Mouse (Mus musculus) midbrain, embryonic 12.5 days (tissue): ENCODE measurements around the gene Ccdc78. TPM values are rescaled to one million over a fixed set of nuclear protein-coding genes. Genes with fewer than 3 reads are reported as not detected.
A peak's percentile ranks its signal among the peaks of the same experiment; 100 is the strongest.

ENCODE experiments used
- ATAC-seq: fragments of 200-750 bp; cut with Nextera tagmentation; 2 replicates; pipeline ENCODE4 v1.8.0; 2017; ENCODE audit warnings: low read depth, moderate TSS enrichment, moderate library complexity; ENCODE audit not compliant: low FRiP score
- H3K27ac ChIP-seq: fragments of 300-500 bp; sonication (generic); replicated peaks from 2 replicates; pipeline ENCODE4 v1.5.1; 2016; ENCODE audit warnings: mild to moderate bottlenecking
- H3K27me3 ChIP-seq: fragments of 300-500 bp; sonication (generic); 2 replicates; pipeline ENCODE4 v1.6.1; 2016; ENCODE audit warnings: mild to moderate bottlenecking
- H3K36me3 ChIP-seq: fragments of 300-500 bp; sonication (generic); 2 replicates; pipeline ENCODE4 v1.6.1; 2016
- H3K4me1 ChIP-seq: fragments of 300-500 bp; sonication (generic); 2 replicates; pipeline ENCODE4 v1.6.1; 2016
- H3K4me2 ChIP-seq: fragments of 300-500 bp; sonication (generic); replicated peaks from 2 replicates; pipeline ENCODE4 v1.6.1; 2016; ENCODE audit warnings: mild to moderate bottlenecking, moderate library complexity
- H3K4me3 ChIP-seq: fragments of 300-500 bp; sonication (generic); 2 replicates; pipeline ENCODE4 v1.5.1; 2016; ENCODE audit warnings: mild to moderate bottlenecking
- H3K9ac ChIP-seq: fragments of 300-500 bp; sonication (generic); replicated peaks from 2 replicates; pipeline ENCODE4 v1.6.1; 2016; ENCODE audit warnings: mild to moderate bottlenecking, moderate library complexity
- H3K9me3 ChIP-seq: fragments of 300-500 bp; sonication (generic); 2 replicates; pipeline ENCODE4 v1.6.1; 2016; ENCODE audit warnings: mild to moderate bottlenecking
- WGBS: fragments of 180-500 bp; shearing (Covaris S2); methylation state at CpG from one replicate; pipeline ENCODE4 v1.1.7; 2016; 5-methylcytosine and 5-hydroxymethylcytosine counted together
- polyA plus RNA-seq: library from polyadenylated mRNA; unstranded; fragments of >200 nt; fragmentation: Nextera tagmentation; extraction: Ambion mirVana; gene quantifications from 2 replicates; pipeline ENCODE4 v1.2.1, GENCODE M21; 2016

Gene Ccdc78
- polyA plus RNA-seq, 1 experiment from 2014 or later, result 0.40 TPM

DNA sequence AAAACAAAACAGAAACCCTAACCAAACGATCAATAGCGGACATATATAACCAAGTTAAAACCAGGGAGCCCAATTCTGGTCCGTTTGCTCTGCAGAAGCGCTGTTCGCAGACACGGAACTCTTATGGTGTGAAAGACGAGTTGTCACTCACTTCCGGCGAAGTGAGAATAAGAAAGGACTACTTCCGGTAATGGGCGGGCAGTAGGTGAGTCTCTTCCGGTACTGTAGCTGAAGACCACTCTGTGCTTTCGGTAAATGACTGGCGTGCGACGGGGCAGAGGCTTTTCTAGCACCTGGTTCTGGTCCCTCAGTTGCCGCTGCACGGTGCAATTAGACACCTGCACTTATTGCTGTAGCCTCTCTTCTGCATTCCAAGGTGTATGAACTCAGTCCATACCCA, 37.1 kb downstream of the Ccdc78 start, which contains the start of gene Wdr24:
Gene Wdr24, plus strand, starts transcription at position 176 of the 400 bp plus-strand sequence.
- peaks cover 24% of the 10 kb centered on the region for H3K36me3 ChIP-seq
- peak within 1 kb of the TSS; percentile 43; the same call in 1 of the 2 replicates for H3K27ac ChIP-seq
- peak within 1 kb of the TSS; percentile 60 for H3K4me3 ChIP-seq
- peak within 1 kb of the TSS; percentile 95 for H3K4me2 ChIP-seq
- peaks cover 41% of the 10 kb centered on the region for H3K4me1 ChIP-seq
- ATAC-seq, result peak; percentile 57
- H3K27me3 ChIP-seq, result peaks cover 30% of the 10 kb centered on the region
- H3K9ac ChIP-seq, result peak within 1 kb of the TSS; percentile 75
- H3K9me3 ChIP-seq, result no peaks in the 10 kb centered on the region
- WGBS, result under 1% methylated on average over 18 of the region's 18 CpGs

DNA sequence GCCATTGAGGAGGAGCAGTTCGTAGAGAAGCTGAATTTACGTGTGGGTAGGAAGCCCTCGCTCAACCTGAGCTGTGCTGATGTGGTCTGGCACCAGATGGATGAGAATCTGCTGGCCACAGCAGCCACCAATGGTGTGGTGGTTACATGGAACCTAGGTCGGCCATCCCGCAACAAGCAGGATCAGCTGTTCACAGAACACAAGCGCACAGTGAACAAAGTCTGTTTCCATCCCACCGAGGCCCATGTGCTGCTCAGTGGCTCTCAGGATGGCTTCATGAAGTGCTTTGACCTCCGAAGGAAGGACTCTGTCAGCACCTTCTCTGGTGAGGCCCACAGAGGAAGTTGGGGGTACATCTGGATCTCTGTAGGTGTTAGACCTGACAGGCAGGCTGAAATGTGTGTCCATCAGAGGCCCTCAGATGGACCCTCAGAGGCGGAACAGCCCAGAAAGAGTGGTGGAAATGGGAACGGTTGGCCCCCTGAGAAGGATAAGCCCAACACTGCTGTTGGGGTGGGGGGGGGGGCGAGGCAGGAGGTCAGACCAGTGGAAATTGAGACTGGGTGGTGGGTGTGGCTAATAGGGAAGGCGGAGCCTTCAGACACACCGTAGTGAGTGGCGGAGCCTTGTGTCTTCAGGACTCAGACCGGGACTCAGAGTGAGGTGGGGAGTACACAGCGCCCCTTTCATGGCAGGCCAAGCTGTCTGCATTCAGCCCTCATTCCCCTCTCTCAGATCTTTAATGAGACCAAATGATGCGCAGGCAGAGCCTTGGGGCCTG, 38.2 kb downstream of the Ccdc78 start:
- no peak for ATAC-seq
- Histone ChIP-seq H3K9ac (peak overlapping the region; percentile 75; the same call in 1 of the 2 replicates), H3K4me2 (peak overlapping the region; percentile 95), H3K36me3 (peaks cover 24% of the 10 kb centered on the region), H3K4me1 (peaks cover 39% of the 10 kb centered on the region), H3K4me3 (peak overlapping the region; percentile 60), H3K27ac (no peak overlapping the region), H3K9me3 (no peaks in the 10 kb centered on the region), H3K27me3 (peaks cover 19% of the 10 kb centered on the region)
- WGBS, result 76% methylated on average over 17 of the region's 17 CpGs

DNA sequence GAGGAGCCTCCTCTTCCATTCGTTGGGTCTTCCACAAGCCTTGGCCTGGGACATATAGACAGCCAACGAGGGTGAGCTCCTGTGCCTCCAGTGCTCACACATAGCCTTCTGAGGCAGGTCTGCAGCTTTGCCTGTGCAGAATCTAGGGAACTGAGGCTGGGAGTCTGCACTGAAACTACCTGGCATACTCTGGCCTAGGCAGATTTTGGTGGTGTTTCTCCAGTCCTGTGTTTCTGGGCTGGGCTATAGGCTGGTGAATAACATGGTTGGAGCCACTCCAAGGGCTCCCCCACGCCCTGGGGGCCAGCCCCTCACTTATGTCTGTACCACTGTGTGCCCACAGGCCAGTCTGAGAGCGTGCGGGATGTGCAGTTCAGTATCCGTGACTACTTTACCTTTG, 38.9 kb downstream of the Ccdc78 start:
- peak overlapping the region; percentile 95; the same call in 1 of the 2 replicates for H3K4me2 ChIP-seq
- no peaks in the 10 kb centered on the region for H3K9me3 ChIP-seq
- H3K4me3 ChIP-seq, result no peak overlapping the region
- 89% methylated on average over 6 of the region's 6 CpGs for WGBS
- peak overlapping the region; percentile 33 for H3K9ac ChIP-seq
- H3K36me3 ChIP-seq, result peaks cover 32% of the 10 kb centered on the region
- H3K27me3 ChIP-seq, result peaks cover 11% of the 10 kb centered on the region
- no peak overlapping the region for H3K27ac ChIP-seq
- ATAC-seq, result no peak
- H3K4me1 ChIP-seq, result peaks cover 46% of the 10 kb centered on the region

- H3K9me3 ChIP-seq, result no peaks in the 10 kb centered on the region
- peaks cover 40% of the 10 kb centered on the region for H3K36me3 ChIP-seq
- peaks cover 53% of the 10 kb centered on the region for H3K4me1 ChIP-seq
- H3K27me3 ChIP-seq, result peaks cover 5% of the 10 kb centered on the region; the same call in 1 of the 2 replicates
- no peak overlapping the region for H3K4me2 ChIP-seq
- ATAC-seq, result no peak
- 96% methylated on average over 27 of the region's 27 CpGs for WGBS
- H3K4me3 ChIP-seq, result no peak overlapping the region
- no peak overlapping the region for H3K9ac ChIP-seq
- no peak overlapping the region for H3K27ac ChIP-seq
Measured at GRCm38 (mm10) chr17:25825984-25826570, 39.7 kb downstream of the Ccdc78 start.

- no peak for ATAC-seq
- peaks cover 63% of the 10 kb centered on the region for H3K4me1 ChIP-seq
- H3K9me3 ChIP-seq, result no peaks in the 10 kb centered on the region
- H3K27me3 ChIP-seq, result peaks cover 5% of the 10 kb centered on the region; the same call in 1 of the 2 replicates
- no peak overlapping the region for H3K4me3 ChIP-seq
- 96% methylated on average over 13 of the region's 13 CpGs for WGBS
- H3K36me3 ChIP-seq, result peaks cover 46% of the 10 kb centered on the region
- H3K4me2 ChIP-seq, result no peak overlapping the region
- no peak overlapping the region for H3K9ac ChIP-seq
- H3K27ac ChIP-seq, result no peak overlapping the region
Measured at GRCm38 (mm10) chr17:25827011-25827410, 40.6 kb downstream of the Ccdc78 start.

GRCm38 (mm10) chr17:25827546-25828222, 41.3 kb downstream of the Ccdc78 start:
- peak overlapping the region; percentile 84; the same call in 1 of the 2 replicates for H3K4me2 ChIP-seq
- no peak overlapping the region; the same call in 1 of the 2 replicates for H3K4me3 ChIP-seq
- H3K9ac ChIP-seq, result no peak overlapping the region

DNA sequence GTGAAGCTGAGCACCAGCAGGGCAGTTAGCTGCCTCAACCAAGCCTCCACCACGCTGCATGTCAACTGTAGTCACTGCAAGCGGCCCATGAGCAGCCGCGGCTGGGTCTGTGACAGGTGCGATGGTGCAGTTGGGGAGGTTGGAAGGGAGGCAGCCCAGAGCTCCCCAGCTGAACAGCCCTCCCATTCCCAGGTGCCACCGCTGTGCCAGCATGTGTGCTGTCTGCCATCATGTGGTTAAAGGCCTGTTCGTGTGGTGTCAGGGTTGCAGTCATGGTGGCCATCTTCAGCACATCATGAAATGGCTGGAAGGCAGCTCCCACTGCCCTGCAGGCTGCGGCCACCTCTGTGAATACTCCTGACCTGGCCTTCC, 41.8 kb downstream of the Ccdc78 start:
- Histone ChIP-seq H3K4me1 (peaks cover 60% of the 10 kb centered on the region), H3K9me3 (no peaks in the 10 kb centered on the region), H3K4me3 (peak overlapping the region; percentile 67), H3K27ac (peak overlapping the region; percentile 91), H3K4me2 (peak overlapping the region; percentile 84), H3K36me3 (peaks cover 46% of the 10 kb centered on the region), H3K27me3 (no peaks in the 10 kb centered on the region), H3K9ac (peak overlapping the region; percentile 84; the same call in 1 of the 2 replicates)
- WGBS, result 83% methylated on average over 8 of the region's 8 CpGs
- no peak for ATAC-seq

More at GRCm38 (mm10) chr17:25827546-25828222, 41.3 kb downstream of the Ccdc78 start:
- H3K9me3 ChIP-seq, result no peaks in the 10 kb centered on the region
- ATAC-seq, result no peak
- peak overlapping the region; percentile 91; the same call in 1 of the 2 replicates for H3K27ac ChIP-seq
- peaks cover 63% of the 10 kb centered on the region for H3K4me1 ChIP-seq
- 93% methylated on average over 22 of the region's 22 CpGs for WGBS
- peaks cover 46% of the 10 kb centered on the region for H3K36me3 ChIP-seq
- H3K27me3 ChIP-seq, result peaks cover under 1% of the 10 kb centered on the region; the same call in 1 of the 2 replicates

DNA sequence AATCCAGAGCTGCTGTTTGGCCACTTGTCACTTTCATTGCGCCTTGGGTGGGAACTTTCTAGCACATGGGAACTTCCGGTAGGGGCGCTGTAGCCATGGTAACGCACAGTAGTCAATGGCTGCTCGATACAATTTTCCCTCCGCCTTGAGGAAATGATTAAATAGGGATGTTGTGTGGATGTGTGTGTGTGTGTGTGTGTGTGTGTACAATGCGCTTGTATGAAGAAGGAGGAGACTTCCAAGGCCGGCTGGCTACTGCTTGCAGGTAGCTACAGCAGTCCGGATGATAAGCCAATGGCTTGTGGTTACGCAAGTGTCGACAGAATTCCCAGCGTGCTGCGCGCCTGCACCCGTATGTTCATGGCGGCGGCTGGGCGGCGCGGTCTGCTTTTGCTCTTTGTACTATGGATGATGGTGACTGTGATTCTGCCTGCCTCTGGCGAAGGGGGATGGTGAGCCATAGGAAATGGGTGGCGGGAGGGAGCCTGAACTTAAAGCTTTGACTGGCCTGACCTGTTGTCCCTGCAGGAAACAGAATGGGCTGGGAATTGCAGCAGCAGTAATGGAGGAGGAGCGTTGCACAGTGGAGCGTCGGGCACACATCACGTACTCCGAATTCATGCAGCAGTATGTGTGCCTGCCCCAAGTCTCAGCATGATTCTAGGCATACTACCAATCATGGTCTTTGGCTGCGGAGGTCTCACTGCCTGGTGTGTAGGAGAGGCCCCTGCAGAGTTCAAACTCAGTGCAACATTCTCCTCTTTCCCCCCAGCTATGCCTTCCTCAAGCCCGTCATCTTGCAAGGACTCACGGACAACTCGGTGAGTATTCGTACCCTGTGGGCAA, 42.6 kb downstream of the Ccdc78 start, which contains the start of gene Jmjd8:
Gene Jmjd8, plus strand, starts transcription at position 156 of the 846 bp plus-strand sequence.
- Histone ChIP-seq H3K4me1 (peaks cover 63% of the 10 kb centered on the region), H3K36me3 (peaks cover 46% of the 10 kb centered on the region), H3K9ac (peak within 1 kb of the TSS; percentile 84), H3K4me3 (peak within 1 kb of the TSS; percentile 67), H3K4me2 (peak within 1 kb of the TSS; percentile 84), H3K27me3 (no peaks in the 10 kb centered on the region), H3K27ac (peak within 1 kb of the TSS; percentile 91), H3K9me3 (no peaks in the 10 kb centered on the region)
- WGBS, result under 1% methylated on average over 32 of the region's 32 CpGs
- peak; percentile 42 for ATAC-seq

DNA sequence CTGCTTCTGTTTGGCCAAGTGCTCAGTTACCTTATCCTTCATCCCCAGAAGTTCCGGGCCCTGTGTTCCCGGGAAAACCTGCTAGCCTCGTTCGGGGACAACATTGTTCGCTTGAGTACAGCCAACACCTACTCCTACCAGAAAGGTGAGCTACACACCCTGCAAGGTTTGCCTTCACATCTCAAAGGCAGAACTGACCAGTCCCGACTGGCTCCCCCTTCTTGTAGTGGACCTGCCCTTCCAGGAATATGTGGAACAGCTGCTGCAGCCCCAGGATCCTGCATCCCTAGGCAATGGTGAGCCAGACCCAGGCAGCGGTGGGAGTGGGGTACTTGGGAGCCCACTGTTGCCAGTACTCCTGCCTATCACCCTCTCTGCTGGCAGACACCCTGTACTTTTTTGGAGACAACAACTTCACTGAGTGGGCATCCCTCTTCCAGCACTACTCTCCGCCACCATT, 43.2 kb downstream of the Ccdc78 start:
- peak overlapping the region; percentile 91 for H3K27ac ChIP-seq
- no peaks in the 10 kb centered on the region for H3K9me3 ChIP-seq
- no peak for ATAC-seq
- H3K4me3 ChIP-seq, result peak overlapping the region; percentile 67
- H3K4me2 ChIP-seq, result peak overlapping the region; percentile 84
- peaks cover 63% of the 10 kb centered on the region for H3K4me1 ChIP-seq
- peak overlapping the region; percentile 84 for H3K9ac ChIP-seq
- WGBS, result 47% methylated on average over 8 of the region's 8 CpGs
- no peaks in the 10 kb centered on the region for H3K27me3 ChIP-seq
- peaks cover 46% of the 10 kb centered on the region for H3K36me3 ChIP-seq

DNA sequence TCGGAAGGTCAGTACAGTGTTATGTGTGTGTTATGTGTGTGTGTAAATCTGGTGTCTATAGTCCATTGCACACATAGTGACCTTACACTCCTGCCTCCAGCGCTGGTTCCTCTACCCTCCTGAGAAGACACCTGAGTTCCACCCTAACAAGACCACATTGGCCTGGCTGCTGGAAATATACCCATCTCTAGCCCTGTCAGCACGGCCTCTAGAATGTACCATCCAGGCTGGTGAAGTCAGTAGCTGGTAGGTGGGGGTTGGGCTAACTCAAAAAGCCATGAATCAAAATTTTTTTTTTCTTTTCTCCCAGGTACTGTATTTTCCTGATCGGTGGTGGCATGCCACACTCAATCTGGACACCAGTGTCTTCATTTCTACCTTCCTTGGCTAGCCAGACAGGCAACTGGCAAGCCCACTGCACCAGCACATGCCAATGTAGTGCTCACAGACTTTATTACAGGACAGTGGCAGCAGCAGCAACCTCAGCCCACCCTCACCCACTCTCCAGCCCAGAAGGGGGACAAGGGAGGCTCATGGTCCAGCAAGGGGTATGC, 43.9 kb downstream of the Ccdc78 start:
- H3K4me2 ChIP-seq, result peak overlapping the region; percentile 84
- H3K4me1 ChIP-seq, result peaks cover 63% of the 10 kb centered on the region
- H3K4me3 ChIP-seq, result peak overlapping the region; percentile 67; the same call in 1 of the 2 replicates
- no peak overlapping the region for H3K27ac ChIP-seq
- H3K27me3 ChIP-seq, result no peaks in the 10 kb centered on the region
- H3K36me3 ChIP-seq, result peaks cover 50% of the 10 kb centered on the region
- no peaks in the 10 kb centered on the region for H3K9me3 ChIP-seq
- H3K9ac ChIP-seq, result peak overlapping the region; percentile 84; the same call in 1 of the 2 replicates
- 89% methylated on average over 4 of the region's 4 CpGs for WGBS
- no peak for ATAC-seq
